Mouse (Mus musculus): Measurements from ENCODE around the gene Trex1.

DNA sequence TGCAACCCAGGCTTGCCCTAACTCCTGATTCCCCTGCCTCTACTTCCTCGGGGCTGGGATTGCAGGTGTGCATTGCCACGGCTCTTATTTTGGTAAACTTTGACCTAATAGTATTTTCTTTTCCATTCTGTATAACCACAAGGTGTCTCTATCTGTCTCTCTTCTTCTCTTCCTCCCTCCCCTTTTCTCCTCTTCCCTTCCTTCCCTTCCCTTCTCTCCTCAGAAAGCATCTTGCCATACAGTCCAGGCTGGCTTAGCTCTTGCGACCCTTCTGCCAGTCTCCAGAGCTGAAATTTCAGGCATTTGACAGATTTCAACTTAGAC lies 8.9 kb downstream of the Trex1 start:
- TF ChIP-seq CTCF (IDR thresholded peaks at IDR 0.05; ENCODE audit: borderline replicate concordance, control insufficient read depth, extremely low read depth, insufficient read depth, low read length, poor library complexity) = no peak
- no peak for TF ChIP-seq POLR2A (IDR thresholded peaks at IDR 0.05; ENCODE audit: control insufficient read depth, extremely low read depth, insufficient read depth, low read length, poor library complexity)

Measured in thymus, adult 2 months (tissue).